Mouse (Mus musculus) hindbrain, embryonic 15.5 days (tissue): ENCODE data around the gene Relch. TPM values are rescaled to one million over a fixed set of nuclear protein-coding genes. Genes with fewer than 3 reads are reported as not detected.

ENCODE experiments used
- ATAC-seq: fragments of 200-750 bp; cut with Nextera tagmentation; 2 replicates; pipeline ENCODE4 v1.8.0; 2017; ENCODE audit warnings: low read depth, moderate number of reproducible peaks, moderate TSS enrichment; ENCODE audit not compliant: low FRiP score
- H3K27ac ChIP-seq: fragments of 300-500 bp; sonication (generic); replicated peaks from 2 replicates; pipeline ENCODE4 v1.5.1; 2015; ENCODE audit warnings: mild to moderate bottlenecking, inconsistent platforms
- H3K27me3 ChIP-seq: fragments of 300-500 bp; sonication (generic); 2 replicates; pipeline ENCODE4 v1.6.1; 2015; ENCODE audit warnings: control low read depth, inconsistent platforms
- H3K36me3 ChIP-seq: fragments of 300-500 bp; sonication (generic); 2 replicates; pipeline ENCODE4 v1.6.1; 2015; ENCODE audit warnings: control low read depth, inconsistent platforms
- H3K4me1 ChIP-seq: fragments of 300-500 bp; sonication (generic); replicated peaks from 2 replicates; pipeline ENCODE4 v1.6.1; 2015; ENCODE audit warnings: control low read depth, inconsistent platforms
- H3K4me2 ChIP-seq: fragments of 300-500 bp; sonication (generic); 2 replicates; pipeline ENCODE4 v1.6.1; 2015; ENCODE audit warnings: moderate library complexity, mild to moderate bottlenecking, inconsistent platforms
- H3K4me3 ChIP-seq: fragments of 300-500 bp; sonication (generic); 2 replicates; pipeline ENCODE4 v1.5.1; 2015; ENCODE audit warnings: mild to moderate bottlenecking, inconsistent platforms
- H3K9ac ChIP-seq: fragments of 300-500 bp; sonication (generic); 2 replicates; pipeline ENCODE4 v1.6.1; 2015; ENCODE audit warnings: inconsistent platforms
- H3K9me3 ChIP-seq: fragments of 300-500 bp; sonication (generic); 2 replicates; pipeline ENCODE4 v1.6.1; 2016; ENCODE audit warnings: control low read depth, inconsistent platforms
- WGBS: fragments of 180-500 bp; shearing (Covaris S2); methylation state at CpG from one replicate; pipeline ENCODE4 v1.1.7; 2015; 5-methylcytosine and 5-hydroxymethylcytosine counted together
- polyA plus RNA-seq: library from polyadenylated mRNA; unstranded; fragments of >200 nt; fragmentation: Nextera tagmentation; extraction: Ambion mirVana; gene quantifications from 2 replicates; pipeline ENCODE4 v1.2.1, GENCODE M21; 2015

The Relch gene
- polyA plus RNA-seq, 1 experiment from 2014 or later, result 44.1 TPM

- ATAC-seq, result no peak
- H3K4me3 ChIP-seq, result no peak overlapping the region
- 89% methylated on average over 3 of the region's 3 CpGs for WGBS
- no peak overlapping the region for H3K9ac ChIP-seq
- H3K9me3 ChIP-seq, result no peaks in the 10 kb centered on the region
- H3K4me2 ChIP-seq, result no peak overlapping the region
- no peaks in the 10 kb centered on the region for H3K27me3 ChIP-seq
- no peaks in the 10 kb centered on the region for H3K4me1 ChIP-seq
- H3K27ac ChIP-seq, result no peak overlapping the region
- no peaks in the 10 kb centered on the region for H3K36me3 ChIP-seq
These were observed 140.6 kb downstream of the Relch start for GRCm38 (mm10) chr1:105804285-105804684.

Other genes starting within 250 kb of the Relch start
- 7.5 and 10.4 TPM in 2 replicates for gene Pign, start 184 bp upstream of the Relch start, polyA plus RNA-seq
- 0.73 and 0.93 TPM in 2 replicates for gene Tnfrsf11a, start 116.9 kb downstream of the Relch start, polyA plus RNA-seq